Mouse (Mus musculus): ENCODE data around the gene Cdca7. TPM values are rescaled to one million over a fixed set of nuclear protein-coding genes. Genes with fewer than 3 reads are reported as not detected.

The Cdca7 gene
- polyA plus RNA-seq, 1 experiment: 1.0 TPM

- Histone ChIP-seq H3K4me3 (replicated peaks) (peak overlapping the region; percentile 88), H3K9me3 (ENCODE audit: control insufficient read depth, low read length) (no peaks in the 10 kb centered on the region), H3K27me3 (ENCODE audit: control insufficient read depth) (no peaks in the 10 kb centered on the region), H3K36me3 (ENCODE audit: control insufficient read depth) (peaks cover 56% of the 10 kb centered on the region), H3K4me1 (ENCODE audit: control insufficient read depth) (peaks cover 67% of the 10 kb centered on the region)
- TF ChIP-seq GATA1 (IDR thresholded peaks at IDR 0.05; ENCODE audit: low read length) (no peak), TAL1 (IDR thresholded peaks at IDR 0.05; ENCODE audit: low read length) (no peak)
Observed at GRCm38 (mm10) chr2:72478176-72478575, 2.2 kb downstream of the Cdca7 start.

- peak overlapping the region; percentile 22 for H3K4me3 ChIP-seq (replicated peaks)
- H3K9me3 ChIP-seq (ENCODE audit: control insufficient read depth, low read length): no peaks in the 10 kb centered on the region
- TF ChIP-seq GATA1 (IDR thresholded peaks at IDR 0.05; ENCODE audit: low read length): no peak
- no peak for TF ChIP-seq TAL1 (IDR thresholded peaks at IDR 0.05; ENCODE audit: low read length)
- peaks cover 61% of the 10 kb centered on the region for H3K4me1 ChIP-seq (ENCODE audit: control insufficient read depth)
- no peaks in the 10 kb centered on the region for H3K27me3 ChIP-seq (ENCODE audit: control insufficient read depth)
- peaks cover 63% of the 10 kb centered on the region for H3K36me3 ChIP-seq (ENCODE audit: control insufficient read depth)
Observed at GRCm38 (mm10) chr2:72478921-72479320, 3.0 kb downstream of the Cdca7 start.

GRCm38 (mm10) chr2:72479818-72480217, 3.9 kb downstream of the Cdca7 start:
- Histone ChIP-seq H3K27me3 (ENCODE audit: control insufficient read depth) (no peaks in the 10 kb centered on the region), H3K4me3 (replicated peaks) (no peak overlapping the region), H3K9me3 (ENCODE audit: control insufficient read depth, low read length) (no peaks in the 10 kb centered on the region), H3K36me3 (ENCODE audit: control insufficient read depth) (peaks cover 72% of the 10 kb centered on the region), H3K4me1 (ENCODE audit: control insufficient read depth) (peaks cover 52% of the 10 kb centered on the region)
- TF ChIP-seq GATA1 (IDR thresholded peaks at IDR 0.05; ENCODE audit: low read length): no peak
- no peak for TF ChIP-seq TAL1 (IDR thresholded peaks at IDR 0.05; ENCODE audit: low read length)

GRCm38 (mm10) chr2:72491650-72492049, 15.7 kb downstream of the Cdca7 start:
- H3K4me1 ChIP-seq (ENCODE audit: control insufficient read depth): peaks cover 2% of the 10 kb centered on the region; the same call in 1 of the 2 replicates
- TF ChIP-seq TAL1 (IDR thresholded peaks at IDR 0.05; ENCODE audit: low read length): no peak
- no peak for TF ChIP-seq GATA1 (IDR thresholded peaks at IDR 0.05; ENCODE audit: low read length)

GRCm38 (mm10) chr2:72493039-72493438, 17.1 kb downstream of the Cdca7 start:
- TF ChIP-seq TAL1 (IDR thresholded peaks at IDR 0.05; ENCODE audit: low read length) (no peak), GATA1 (IDR thresholded peaks at IDR 0.05; ENCODE audit: low read length) (no peak)
- no peaks in the 10 kb centered on the region for H3K9me3 ChIP-seq (ENCODE audit: control insufficient read depth, low read length)
- peaks cover 30% of the 10 kb centered on the region for H3K27me3 ChIP-seq (ENCODE audit: control insufficient read depth)
- no peaks in the 10 kb centered on the region for H3K36me3 ChIP-seq (ENCODE audit: control insufficient read depth)
- peaks cover 2% of the 10 kb centered on the region; the same call in 1 of the 2 replicates for H3K4me1 ChIP-seq (ENCODE audit: control insufficient read depth)
- H3K4me3 ChIP-seq (replicated peaks): peak overlapping the region; percentile 5

More at GRCm38 (mm10) chr2:72491650-72492049, 15.7 kb downstream of the Cdca7 start:
- Histone ChIP-seq H3K4me3 (replicated peaks) (no peak overlapping the region), H3K27me3 (ENCODE audit: control insufficient read depth) (peaks cover 18% of the 10 kb centered on the region), H3K9me3 (ENCODE audit: control insufficient read depth, low read length) (no peaks in the 10 kb centered on the region), H3K36me3 (ENCODE audit: control insufficient read depth) (peaks cover 11% of the 10 kb centered on the region)

GRCm38 (mm10) chr2:72499074-72499721, 23.2 kb downstream of the Cdca7 start:
- Histone ChIP-seq H3K36me3 (ENCODE audit: control insufficient read depth) (no peaks in the 10 kb centered on the region), H3K9me3 (ENCODE audit: control insufficient read depth, low read length) (no peaks in the 10 kb centered on the region), H3K4me1 (ENCODE audit: control insufficient read depth) (no peaks in the 10 kb centered on the region), H3K27me3 (ENCODE audit: control insufficient read depth) (peaks cover 56% of the 10 kb centered on the region), H3K4me3 (replicated peaks) (no peak overlapping the region)
- TF ChIP-seq TAL1 (IDR thresholded peaks at IDR 0.05; ENCODE audit: low read length) (no peak), GATA1 (IDR thresholded peaks at IDR 0.05; ENCODE audit: low read length) (no peak)

GRCm38 (mm10) chr2:72499782-72500411, 23.9 kb downstream of the Cdca7 start:
- Histone ChIP-seq H3K36me3 (ENCODE audit: control insufficient read depth) (no peaks in the 10 kb centered on the region), H3K4me1 (ENCODE audit: control insufficient read depth) (no peaks in the 10 kb centered on the region), H3K9me3 (ENCODE audit: control insufficient read depth, low read length) (no peaks in the 10 kb centered on the region), H3K27me3 (ENCODE audit: control insufficient read depth) (peaks cover 53% of the 10 kb centered on the region), H3K4me3 (replicated peaks) (no peak overlapping the region)
- TF ChIP-seq GATA1 (IDR thresholded peaks at IDR 0.05; ENCODE audit: low read length): no peak
- TF ChIP-seq TAL1 (IDR thresholded peaks at IDR 0.05; ENCODE audit: low read length): no peak

- TF ChIP-seq GATA1 (IDR thresholded peaks at IDR 0.05; ENCODE audit: low read length): no peak
- TF ChIP-seq TAL1 (IDR thresholded peaks at IDR 0.05; ENCODE audit: low read length): no peak
- H3K9me3 ChIP-seq (ENCODE audit: control insufficient read depth, low read length): no peaks in the 10 kb centered on the region
Observed at GRCm38 (mm10) chr2:72502041-72502813, 26.3 kb downstream of the Cdca7 start.

GRCm38 (mm10) chr2:72503646-72504045, 27.7 kb downstream of the Cdca7 start:
- no peak overlapping the region for H3K4me3 ChIP-seq (replicated peaks)
- H3K36me3 ChIP-seq (ENCODE audit: control insufficient read depth): no peaks in the 10 kb centered on the region
- H3K27me3 ChIP-seq (ENCODE audit: control insufficient read depth): peaks cover 33% of the 10 kb centered on the region
- no peaks in the 10 kb centered on the region for H3K9me3 ChIP-seq (ENCODE audit: control insufficient read depth, low read length)
- no peaks in the 10 kb centered on the region for H3K4me1 ChIP-seq (ENCODE audit: control insufficient read depth)
- TF ChIP-seq TAL1 (IDR thresholded peaks at IDR 0.05; ENCODE audit: low read length) (no peak), GATA1 (IDR thresholded peaks at IDR 0.05; ENCODE audit: low read length) (no peak)

More at GRCm38 (mm10) chr2:72502041-72502813, 26.3 kb downstream of the Cdca7 start:
- Histone ChIP-seq H3K4me3 (replicated peaks) (no peak overlapping the region), H3K36me3 (ENCODE audit: control insufficient read depth) (no peaks in the 10 kb centered on the region), H3K27me3 (ENCODE audit: control insufficient read depth) (peaks cover 43% of the 10 kb centered on the region), H3K4me1 (ENCODE audit: control insufficient read depth) (no peaks in the 10 kb centered on the region)
